Mouse (Mus musculus) spleen, adult 12 weeks (tissue): Measurements from ENCODE around the gene Gm20388.

Experiments
- DNase-seq: peaks from one replicate; pipeline ENCODE4 v3.0.0; 2022; ENCODE audit warnings: low spot score

Gene Gm20388

GRCm38 (mm10) chr8:124301935-124302555, 4391.4 kb downstream of the Gm20388 start:
- no peak for DNase-seq

- no peak for DNase-seq
These were observed 4392.7 kb downstream of the Gm20388 start for GRCm38 (mm10) chr8:124303211-124303902.

- DNase-seq = no peak
These were observed 4393.5 kb downstream of the Gm20388 start for GRCm38 (mm10) chr8:124304141-124304540.

- DNase-seq = no peak
These were observed 4395.9 kb downstream of the Gm20388 start for GRCm38 (mm10) chr8:124306574-124306973.

- no peak for DNase-seq
These were observed 4397.1 kb downstream of the Gm20388 start for GRCm38 (mm10) chr8:124307700-124308099.

- DNase-seq = no peak
These were observed 4399.9 kb downstream of the Gm20388 start for GRCm38 (mm10) chr8:124310509-124310908.

- DNase-seq = no peak
These were observed 4400.5 kb downstream of the Gm20388 start for GRCm38 (mm10) chr8:124311111-124311510.

GRCm38 (mm10) chr8:124311723-124312122, 4401.1 kb downstream of the Gm20388 start:
- DNase-seq = no peak

GRCm38 (mm10) chr8:124312228-124312627, 4401.6 kb downstream of the Gm20388 start:
- no peak for DNase-seq

GRCm38 (mm10) chr8:124314803-124315202, 4404.2 kb downstream of the Gm20388 start:
- DNase-seq = no peak

GRCm38 (mm10) chr8:124316466-124317136, 4406.0 kb downstream of the Gm20388 start:
- no peak for DNase-seq

GRCm38 (mm10) chr8:124317191-124317682, 4406.6 kb downstream of the Gm20388 start:
- no peak for DNase-seq

GRCm38 (mm10) chr8:124317821-124318220, 4407.2 kb downstream of the Gm20388 start:
- DNase-seq = no peak

GRCm38 (mm10) chr8:124318612-124319315, 4408.1 kb downstream of the Gm20388 start:
- DNase-seq = no peak

GRCm38 (mm10) chr8:124319316-124319652, 4408.6 kb downstream of the Gm20388 start:
- no peak for DNase-seq

GRCm38 (mm10) chr8:124321227-124321840, 4410.7 kb downstream of the Gm20388 start:
- no peak for DNase-seq

GRCm38 (mm10) chr8:124323356-124323755, 4412.7 kb downstream of the Gm20388 start:
- DNase-seq = no peak

- no peak for DNase-seq
These were observed 4417.6 kb downstream of the Gm20388 start for GRCm38 (mm10) chr8:124328259-124328658.

GRCm38 (mm10) chr8:124329690-124330089, 4419.0 kb downstream of the Gm20388 start:
- DNase-seq = no peak

GRCm38 (mm10) chr8:124330433-124330832, 4419.8 kb downstream of the Gm20388 start:
- no peak for DNase-seq

- DNase-seq = no peak
These were observed 4420.5 kb downstream of the Gm20388 start for GRCm38 (mm10) chr8:124331094-124331493.

- no peak for DNase-seq
These were observed 4421.1 kb downstream of the Gm20388 start for GRCm38 (mm10) chr8:124331706-124332105.
